Mouse (Mus musculus) left cerebral cortex, adult 11 months (tissue): ENCODE measurements around the gene Arhgap35.

Source experiments
- DNase-seq: peaks from one replicate; pipeline ENCODE4 v3.0.0; 2022; ENCODE audit warnings: low spot score

Arhgap35 gene

GRCm38 (mm10) chr7:16519310-16519709, 95.5 kb downstream of the Arhgap35 start:
- DNase-seq = no peak

GRCm38 (mm10) chr7:16517198-16517597, 97.6 kb downstream of the Arhgap35 start:
- DNase-seq = no peak

DNA sequence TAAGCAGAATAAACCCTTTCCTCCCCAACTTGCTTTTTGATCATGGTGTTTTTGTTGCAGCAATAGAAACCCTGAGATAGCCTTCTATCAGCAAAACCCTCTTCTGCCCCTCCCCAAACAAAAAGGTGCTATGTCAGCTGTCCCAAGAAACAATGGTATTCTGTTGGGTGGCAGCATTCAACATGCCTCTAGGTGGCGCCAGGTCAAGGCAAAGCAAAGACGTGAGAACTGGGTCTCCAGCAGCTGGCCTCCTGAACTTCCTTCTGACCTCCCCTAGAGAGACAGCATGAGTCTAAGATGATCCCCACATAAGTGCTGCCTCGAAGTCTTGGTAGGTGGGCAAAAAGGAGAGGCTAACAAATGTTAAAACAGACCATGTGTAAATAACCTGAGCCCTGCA, 107.5 kb downstream of the Arhgap35 start:
- DNase-seq = no peak

GRCm38 (mm10) chr7:16505226-16505593, 109.6 kb downstream of the Arhgap35 start:
- no peak for DNase-seq

- no peak for DNase-seq
Observed at GRCm38 (mm10) chr7:16504573-16505225, 110.1 kb downstream of the Arhgap35 start.

GRCm38 (mm10) chr7:16501571-16501970, 113.2 kb downstream of the Arhgap35 start:
- DNase-seq = no peak

DNA sequence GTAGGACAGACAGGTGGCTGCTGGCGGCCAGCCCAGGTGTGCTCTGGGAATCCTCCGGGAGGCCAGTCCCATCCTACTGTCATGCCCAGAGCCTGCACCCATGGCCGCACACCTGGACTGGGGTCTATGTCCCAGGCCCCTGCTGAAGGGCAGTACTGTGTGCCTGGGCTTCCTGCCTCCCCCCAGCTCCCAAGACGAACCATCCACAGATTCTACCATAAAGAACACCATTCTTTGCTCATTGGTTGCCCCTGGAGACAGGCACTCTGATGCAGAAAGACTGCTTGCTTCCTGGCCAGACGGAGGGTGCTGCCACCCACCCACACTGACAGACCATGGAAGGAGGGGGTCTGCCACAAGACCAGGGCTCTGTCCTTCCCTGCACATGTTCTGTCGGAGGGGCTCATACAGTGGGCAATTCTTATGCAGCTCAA, 115.1 kb downstream of the Arhgap35 start:
- no peak for DNase-seq

DNA sequence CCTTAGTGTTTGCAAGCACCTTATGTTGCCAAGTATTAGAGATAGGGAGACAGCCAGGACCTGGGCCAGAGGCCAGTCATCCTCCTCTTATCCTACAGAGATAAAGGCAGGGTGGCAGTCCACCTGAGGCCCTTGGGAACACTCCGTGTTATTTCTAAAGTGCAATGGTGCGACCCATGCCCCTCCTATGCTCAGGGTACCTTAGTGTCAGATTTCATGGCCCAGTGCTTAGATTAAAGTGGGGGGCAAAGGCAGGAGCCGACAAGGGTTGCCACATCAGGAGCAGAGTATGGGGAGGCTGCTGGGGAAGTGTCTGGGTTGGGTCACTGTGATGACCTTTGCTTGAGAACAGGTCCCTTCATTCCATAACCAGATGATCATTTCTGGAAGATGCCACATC, 118.5 kb downstream of the Arhgap35 start:
- no peak for DNase-seq

DNA sequence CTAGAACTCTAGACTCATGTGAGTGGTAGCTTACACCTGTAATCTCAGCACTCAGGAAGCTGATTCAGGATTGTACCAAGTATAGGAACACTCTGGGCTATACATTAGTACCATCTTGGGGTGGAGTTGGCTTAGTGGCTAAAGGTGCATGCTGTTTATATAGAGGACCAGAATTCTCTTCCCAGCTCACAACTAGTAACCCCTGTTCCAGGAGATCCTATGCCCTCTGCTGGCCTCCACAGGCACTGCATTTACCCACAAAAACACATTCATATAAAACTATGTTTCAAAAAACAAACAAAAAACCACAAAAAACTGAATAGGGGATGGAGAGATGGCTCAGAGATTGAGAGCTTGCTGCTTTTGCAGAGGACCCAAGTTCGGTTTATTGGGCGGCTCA, 121.4 kb downstream of the Arhgap35 start:
- DNase-seq = no peak

DNA sequence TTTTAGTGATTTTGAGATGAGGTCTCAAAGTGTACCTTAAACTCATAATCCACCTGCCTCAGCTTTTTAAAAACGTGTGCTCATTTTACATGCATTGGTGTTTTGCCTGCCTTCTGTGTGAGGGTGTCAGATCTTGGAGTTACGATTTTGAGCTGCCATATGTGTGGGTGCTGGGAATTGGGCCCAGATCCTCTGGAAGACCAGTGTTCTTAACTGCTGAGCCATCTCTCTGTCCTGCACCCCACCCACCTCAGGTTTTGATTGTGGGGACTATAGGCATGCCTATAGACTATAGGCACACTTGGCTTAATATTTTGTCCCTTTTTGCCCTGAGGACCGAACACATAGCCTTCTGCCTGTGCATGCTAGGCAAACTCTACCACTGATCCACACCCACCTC, 122.6 kb downstream of the Arhgap35 start:
- DNase-seq = no peak

GRCm38 (mm10) chr7:16491759-16492158, 123.0 kb downstream of the Arhgap35 start:
- peak; percentile 46 for DNase-seq

DNA sequence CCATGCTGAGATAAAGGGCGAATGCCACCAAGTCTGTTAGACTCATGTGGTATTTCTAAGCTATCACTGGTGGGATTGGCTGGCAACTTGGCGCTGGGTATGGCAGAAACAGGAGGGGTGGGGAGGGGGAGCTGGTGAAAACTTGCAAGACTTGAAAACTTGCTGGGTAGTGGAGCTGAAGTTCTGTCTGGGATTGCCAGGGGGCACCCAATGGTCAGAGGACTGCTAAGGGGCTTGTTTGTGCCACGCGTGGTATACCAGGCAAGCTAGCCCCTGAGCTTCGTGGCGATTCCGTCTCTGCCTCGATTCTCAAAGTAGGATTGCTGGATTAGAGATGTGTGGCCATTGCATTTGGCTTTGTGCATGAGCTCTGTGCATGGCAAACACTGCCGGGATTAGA, 124.8 kb downstream of the Arhgap35 start:
- no peak for DNase-seq

- DNase-seq = no peak
Observed at GRCm38 (mm10) chr7:16488816-16489215, 126.0 kb downstream of the Arhgap35 start.

DNA sequence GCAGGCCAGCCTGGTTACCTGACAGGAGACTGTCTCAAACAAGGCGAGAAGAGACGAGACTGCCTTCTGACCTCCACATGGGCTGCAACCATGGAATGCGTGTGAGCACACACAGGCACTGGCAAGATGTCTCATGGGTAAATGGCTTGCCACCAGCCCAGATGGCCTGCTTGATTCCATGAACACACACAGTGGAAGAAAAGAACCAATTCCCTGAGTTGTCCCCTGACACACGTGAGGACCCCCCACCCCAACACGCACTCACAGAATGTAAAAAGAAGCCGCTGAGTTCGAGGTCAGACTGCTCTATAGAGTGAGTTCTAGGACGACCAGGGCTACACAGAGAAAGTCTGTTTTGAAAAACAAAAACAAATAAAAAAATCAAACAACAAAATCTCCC, 137.2 kb downstream of the Arhgap35 start, which contains the start of gene Npas1:
Gene Npas1 (minus strand): TSS at position 101 of the 400 bp plus-strand sequence.
- DNase-seq = no peak

DNA sequence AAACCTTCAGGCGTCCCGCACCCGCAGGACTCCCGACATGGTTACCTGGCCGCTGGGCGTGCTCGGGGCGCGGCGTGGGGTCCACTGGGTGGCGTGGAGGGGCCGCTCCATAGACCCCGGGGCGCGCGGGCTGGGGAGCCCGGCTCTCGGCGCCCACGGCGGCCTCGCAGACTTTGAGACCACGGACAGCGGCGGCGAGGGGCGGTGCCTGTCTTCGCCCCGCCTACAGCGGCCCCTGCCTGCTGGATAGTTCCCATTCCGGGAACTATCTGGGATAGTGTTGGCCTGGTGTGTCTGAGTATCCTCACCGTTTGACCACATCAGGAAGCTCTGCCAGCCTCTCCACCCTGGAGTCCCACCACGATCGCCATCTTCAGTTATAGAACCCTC, 138.2 kb downstream of the Arhgap35 start:
- DNase-seq = no peak

DNA sequence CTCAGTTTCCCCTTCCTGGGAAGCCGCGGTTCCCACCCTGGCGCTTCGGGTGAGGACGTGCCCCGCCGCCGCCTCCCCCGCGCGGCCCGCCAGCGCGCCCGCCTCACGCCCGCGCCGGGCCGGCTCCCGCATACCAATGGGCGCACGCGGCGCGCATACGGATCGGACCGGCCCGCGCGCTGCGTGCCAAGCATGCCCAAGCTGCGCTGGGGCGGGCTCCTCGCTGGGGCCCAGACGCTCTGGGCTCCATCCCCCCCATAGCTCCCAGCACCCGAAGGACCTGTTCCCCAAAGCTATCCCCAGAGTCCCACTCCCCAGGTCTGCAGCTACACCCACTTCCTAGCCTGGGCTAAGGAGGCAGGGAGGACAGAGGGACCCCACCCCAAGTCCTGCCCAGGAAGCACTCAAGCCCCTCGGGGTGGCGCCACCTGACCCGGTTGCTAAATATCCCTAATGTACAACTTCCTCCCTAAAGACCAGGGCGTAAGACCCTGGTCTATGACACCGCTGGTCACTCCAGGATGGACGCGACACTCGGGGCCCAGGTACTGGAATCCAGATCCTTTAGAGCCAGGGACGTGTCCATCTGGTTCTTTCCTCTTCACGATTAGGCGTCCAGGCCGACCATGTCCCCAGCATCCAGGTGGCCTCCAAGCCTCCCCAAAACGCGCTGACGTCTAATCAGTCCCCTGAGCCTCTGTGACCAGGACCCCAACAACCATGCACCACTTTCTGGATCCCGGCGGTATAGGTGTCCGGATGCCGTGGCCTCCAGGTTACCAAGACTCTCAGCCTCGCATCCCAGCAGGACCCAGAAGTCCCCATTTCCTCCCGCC, 138.8 kb downstream of the Arhgap35 start:
- no peak for DNase-seq

DNA sequence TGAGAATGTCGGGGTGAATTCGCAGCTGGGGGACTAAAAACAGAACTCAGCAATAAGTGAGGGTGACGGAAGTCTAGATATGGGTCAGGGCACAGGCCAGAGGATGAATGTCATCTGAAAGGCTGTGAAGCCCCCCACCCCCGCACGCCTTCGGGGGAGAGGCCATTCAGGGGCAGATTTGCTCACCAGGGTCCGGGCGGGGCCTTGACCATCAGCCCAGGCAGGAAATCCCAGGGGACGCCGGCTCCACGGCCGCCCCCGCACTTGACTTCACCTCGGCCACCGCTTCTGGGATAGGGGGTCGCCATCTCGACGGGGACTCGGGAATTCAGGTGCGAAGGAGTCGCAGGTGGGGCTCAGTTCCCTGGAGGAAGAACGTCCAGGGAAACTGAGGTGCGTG, 139.5 kb downstream of the Arhgap35 start:
- no peak for DNase-seq

DNA sequence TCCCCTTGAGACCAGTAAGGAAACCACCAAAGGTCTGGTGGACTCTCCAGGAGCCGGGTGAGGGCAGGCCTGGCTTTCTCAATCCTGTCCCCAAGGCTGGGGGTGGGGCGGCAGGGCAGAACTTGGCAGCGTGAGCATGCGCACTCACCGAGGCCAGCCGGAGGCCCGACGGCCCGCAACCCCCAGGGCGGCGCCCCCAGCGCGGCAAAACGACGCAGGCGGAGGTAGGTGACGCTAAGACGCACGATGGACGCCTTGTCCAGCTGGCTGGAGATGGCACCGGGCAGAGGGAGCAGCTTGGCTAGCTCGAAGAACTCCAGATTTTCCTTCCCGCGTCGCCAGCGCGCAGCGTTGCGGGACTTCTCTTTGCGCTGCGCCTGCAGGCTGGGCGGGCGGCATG, 140.3 kb downstream of the Arhgap35 start:
- no peak for DNase-seq

DNA sequence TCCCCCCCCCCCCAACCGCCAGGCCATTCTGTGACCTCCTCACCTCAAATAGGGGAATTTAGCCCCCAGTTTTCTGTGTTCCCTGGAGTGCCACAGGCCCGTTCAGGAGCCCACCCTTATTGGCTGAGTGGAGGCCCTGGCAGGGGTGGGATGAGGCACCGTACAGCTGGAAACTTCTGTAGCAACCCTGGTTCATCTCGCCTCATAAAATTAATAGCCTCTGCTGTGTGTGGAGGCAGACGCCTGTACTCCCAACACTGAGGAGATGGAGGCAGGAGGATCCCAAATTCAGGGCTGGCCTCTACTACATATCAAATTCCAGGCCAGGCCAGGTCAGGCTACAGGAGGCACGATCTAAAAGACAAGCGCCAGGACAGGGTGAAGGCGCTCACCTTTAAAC, 140.9 kb downstream of the Arhgap35 start:
- DNase-seq = no peak

DNA sequence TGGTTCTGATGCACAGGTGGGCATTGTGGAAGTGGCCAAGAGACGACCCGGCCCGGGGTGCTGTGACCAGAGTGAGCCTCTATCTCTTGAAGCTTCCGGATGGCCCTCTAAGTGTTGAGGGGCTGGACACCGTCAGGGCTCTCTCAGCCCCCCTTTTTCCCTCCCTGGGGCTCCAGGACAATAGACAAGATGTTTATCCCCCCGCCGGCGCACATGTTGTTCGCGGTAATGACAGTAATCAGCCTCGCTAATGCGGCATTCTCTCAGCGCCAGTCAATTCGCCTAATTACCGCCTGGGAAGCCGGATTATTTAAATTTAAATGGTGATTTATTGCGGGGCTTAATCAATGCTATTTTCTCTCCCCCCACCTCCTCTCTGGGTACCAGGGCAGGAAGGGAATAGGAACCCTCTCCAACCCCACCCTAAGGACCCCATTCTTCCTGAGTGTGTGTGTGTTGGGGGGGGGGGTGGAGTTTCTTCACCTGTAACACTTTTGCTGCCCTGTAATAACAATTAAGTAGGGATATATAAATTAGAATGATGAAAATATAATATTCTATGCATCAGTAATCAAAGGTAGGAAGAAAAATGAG, 142.6 kb downstream of the Arhgap35 start:
- DNase-seq = no peak

DNA sequence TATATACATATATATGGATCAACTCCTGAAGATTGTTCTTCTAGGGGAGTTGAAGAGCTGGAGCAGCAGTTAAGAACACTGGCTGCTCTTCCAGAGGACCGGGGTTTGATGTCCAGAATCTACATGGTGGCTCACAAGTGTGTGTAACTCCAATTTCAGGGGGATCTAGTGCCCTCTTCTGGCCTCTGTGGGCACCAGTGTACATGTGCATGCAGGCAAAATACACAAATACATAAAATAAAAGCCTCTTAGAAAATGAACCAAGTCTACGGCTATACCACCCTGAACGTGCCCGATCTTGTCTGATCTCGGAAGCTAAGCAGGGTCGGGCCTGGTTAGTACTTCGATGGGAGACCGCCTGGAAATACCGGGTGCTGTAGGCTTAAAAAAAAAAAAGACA, 143.2 kb downstream of the Arhgap35 start:
- no peak for DNase-seq

DNA sequence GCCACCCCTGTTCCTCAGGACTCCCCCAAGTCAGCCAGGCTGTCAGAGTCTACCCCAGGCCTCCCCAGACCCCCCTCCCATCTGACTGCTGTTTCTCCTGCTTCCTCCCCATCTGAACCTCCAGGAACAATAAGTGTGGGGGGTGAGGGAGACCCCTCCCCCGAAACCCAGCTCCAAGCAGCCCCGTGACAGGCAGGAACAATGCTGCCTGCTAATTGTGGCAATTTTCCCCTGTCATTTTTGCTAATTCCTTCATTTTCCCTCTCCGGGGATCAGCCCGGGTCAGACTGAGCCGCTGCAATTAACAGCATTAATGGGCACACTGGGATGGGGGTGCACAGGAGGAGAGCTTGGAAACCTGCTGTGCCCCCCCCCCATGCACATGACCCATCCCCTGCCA, 146.7 kb downstream of the Arhgap35 start:
- no peak for DNase-seq

DNA sequence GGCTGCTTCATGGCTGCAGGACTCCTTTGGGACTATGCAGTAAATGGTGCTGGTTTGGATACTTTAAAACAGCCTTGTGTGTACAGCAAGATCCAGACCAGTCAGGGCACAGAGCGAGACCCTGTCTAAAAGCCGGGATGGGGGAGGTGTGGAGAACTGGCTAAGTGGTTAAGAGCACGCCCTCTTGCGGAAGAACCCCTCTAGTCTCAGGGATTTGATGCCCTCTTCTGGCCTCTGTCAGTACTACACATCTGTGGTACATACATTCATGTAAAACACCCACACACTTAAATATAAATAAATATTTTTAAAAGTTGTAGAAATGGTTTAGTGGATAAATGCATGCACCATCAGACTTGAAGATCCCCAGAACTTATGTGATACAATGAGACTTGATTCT, 148.2 kb downstream of the Arhgap35 start:
- DNase-seq = no peak
